Mouse (Mus musculus): ENCODE measurements around the gene Eva1a.

Eva1a gene

GRCm38 (mm10) chr6:82066515-82067081 is 25.8 kb downstream of the Eva1a start:
- DNase-seq (ENCODE audit: low spot score), result no peak

- DNase-seq (ENCODE audit: low spot score), result no peak
Measured at GRCm38 (mm10) chr6:82070459-82070858, 29.6 kb downstream of the Eva1a start.

- DNase-seq (ENCODE audit: low spot score), result no peak
Measured at GRCm38 (mm10) chr6:82073011-82073410, 32.2 kb downstream of the Eva1a start.

GRCm38 (mm10) chr6:82073567-82073966 is 32.7 kb downstream of the Eva1a start:
- no peak for DNase-seq (ENCODE audit: low spot score)

GRCm38 (mm10) chr6:82076364-82076763 is 35.5 kb downstream of the Eva1a start:
- DNase-seq (ENCODE audit: low spot score), result no peak

GRCm38 (mm10) chr6:82078875-82079274 is 38.0 kb downstream of the Eva1a start:
- DNase-seq (ENCODE audit: low spot score), result no peak

GRCm38 (mm10) chr6:82083655-82084054 is 42.8 kb downstream of the Eva1a start:
- no peak for DNase-seq (ENCODE audit: low spot score)

GRCm38 (mm10) chr6:82084235-82084634 is 43.4 kb downstream of the Eva1a start:
- DNase-seq (ENCODE audit: low spot score), result no peak

GRCm38 (mm10) chr6:82085313-82085908 is 44.6 kb downstream of the Eva1a start:
- DNase-seq (ENCODE audit: low spot score), result no peak

- DNase-seq (ENCODE audit: low spot score), result no peak
Measured at GRCm38 (mm10) chr6:82088133-82088532, 47.3 kb downstream of the Eva1a start.

- DNase-seq (ENCODE audit: low spot score), result no peak
Measured at GRCm38 (mm10) chr6:82091773-82092172, 50.9 kb downstream of the Eva1a start.

- no peak for DNase-seq (ENCODE audit: low spot score)
Measured at GRCm38 (mm10) chr6:82097705-82098104, 56.9 kb downstream of the Eva1a start.

GRCm38 (mm10) chr6:82098456-82098855 is 57.6 kb downstream of the Eva1a start:
- DNase-seq (ENCODE audit: low spot score), result no peak

GRCm38 (mm10) chr6:82110473-82110872 is 69.6 kb downstream of the Eva1a start:
- no peak for DNase-seq (ENCODE audit: low spot score)

GRCm38 (mm10) chr6:82111111-82111510 is 70.3 kb downstream of the Eva1a start:
- no peak for DNase-seq (ENCODE audit: low spot score)

- no peak for DNase-seq (ENCODE audit: low spot score)
Measured at GRCm38 (mm10) chr6:82111540-82111939, 70.7 kb downstream of the Eva1a start.

- DNase-seq (ENCODE audit: low spot score), result no peak
Measured at GRCm38 (mm10) chr6:82112127-82113090, 71.6 kb downstream of the Eva1a start.

GRCm38 (mm10) chr6:82115335-82115965 is 74.6 kb downstream of the Eva1a start:
- no peak for DNase-seq (ENCODE audit: low spot score)

- DNase-seq (ENCODE audit: low spot score), result no peak
Measured at GRCm38 (mm10) chr6:82116176-82116575, 75.3 kb downstream of the Eva1a start.

GRCm38 (mm10) chr6:82117871-82118270 is 77.0 kb downstream of the Eva1a start:
- DNase-seq (ENCODE audit: low spot score), result no peak

- no peak for DNase-seq (ENCODE audit: low spot score)
Measured at GRCm38 (mm10) chr6:82119322-82120162, 78.7 kb downstream of the Eva1a start.

- no peak for DNase-seq (ENCODE audit: low spot score)
Measured at GRCm38 (mm10) chr6:82125134-82125533, 84.3 kb downstream of the Eva1a start.

All from urinary bladder, postnatal 10 days (tissue).